Mouse (Mus musculus) hindbrain, embryonic 13.5 days (tissue): ENCODE measurements around the gene Trim9. TPM values are rescaled to one million over a fixed set of nuclear protein-coding genes. Genes with fewer than 3 reads are reported as not detected.

Source experiments
- ATAC-seq: fragments of 200-750 bp; cut with Nextera tagmentation; 2 replicates; pipeline ENCODE4 v1.8.0; 2017; ENCODE audit warnings: moderate TSS enrichment; ENCODE audit not compliant: low FRiP score
- H3K27ac ChIP-seq: fragments of 300-500 bp; sonication (generic); 2 replicates; pipeline ENCODE4 v1.5.1; 2015; ENCODE audit warnings: inconsistent platforms, mild to moderate bottlenecking, moderate library complexity
- H3K27me3 ChIP-seq: fragments of 300-500 bp; sonication (generic); 2 replicates; pipeline ENCODE4 v1.6.1; 2015; ENCODE audit warnings: mild to moderate bottlenecking, inconsistent platforms
- H3K36me3 ChIP-seq: fragments of 300-500 bp; sonication (generic); 2 replicates; pipeline ENCODE4 v1.6.1; 2015; ENCODE audit warnings: mild to moderate bottlenecking, inconsistent platforms
- H3K4me1 ChIP-seq: fragments of 300-500 bp; sonication (generic); replicated peaks from 2 replicates; pipeline ENCODE4 v1.6.1; 2015; ENCODE audit warnings: inconsistent platforms
- H3K4me2 ChIP-seq: fragments of 300-500 bp; sonication (generic); 2 replicates; pipeline ENCODE4 v1.6.1; 2015; ENCODE audit warnings: inconsistent platforms, mild to moderate bottlenecking, moderate library complexity
- H3K4me3 ChIP-seq: fragments of 300-500 bp; sonication (generic); 2 replicates; pipeline ENCODE4 v1.5.1; 2015; ENCODE audit warnings: mild to moderate bottlenecking, inconsistent platforms
- H3K9ac ChIP-seq: fragments of 300-500 bp; sonication (generic); 2 replicates; pipeline ENCODE4 v1.6.1; 2015; ENCODE audit warnings: mild to moderate bottlenecking, inconsistent platforms
- H3K9me3 ChIP-seq: fragments of 300-500 bp; sonication (generic); 2 replicates; pipeline ENCODE4 v1.6.1; 2016; ENCODE audit warnings: inconsistent platforms
- WGBS: fragments of 180-500 bp; shearing (Covaris S2); methylation state at CpG from one replicate; pipeline ENCODE4 v1.1.7; 2015; 5-methylcytosine and 5-hydroxymethylcytosine counted together
- polyA plus RNA-seq: library from polyadenylated mRNA; unstranded; fragments of >200 nt; fragmentation: Nextera tagmentation; extraction: Ambion mirVana; gene quantifications from 2 replicates; pipeline ENCODE4 v1.2.1, GENCODE M21; 2015

Gene Trim9
- polyA plus RNA-seq, 1 experiment from 2014 or later: 57.7 TPM

DNA sequence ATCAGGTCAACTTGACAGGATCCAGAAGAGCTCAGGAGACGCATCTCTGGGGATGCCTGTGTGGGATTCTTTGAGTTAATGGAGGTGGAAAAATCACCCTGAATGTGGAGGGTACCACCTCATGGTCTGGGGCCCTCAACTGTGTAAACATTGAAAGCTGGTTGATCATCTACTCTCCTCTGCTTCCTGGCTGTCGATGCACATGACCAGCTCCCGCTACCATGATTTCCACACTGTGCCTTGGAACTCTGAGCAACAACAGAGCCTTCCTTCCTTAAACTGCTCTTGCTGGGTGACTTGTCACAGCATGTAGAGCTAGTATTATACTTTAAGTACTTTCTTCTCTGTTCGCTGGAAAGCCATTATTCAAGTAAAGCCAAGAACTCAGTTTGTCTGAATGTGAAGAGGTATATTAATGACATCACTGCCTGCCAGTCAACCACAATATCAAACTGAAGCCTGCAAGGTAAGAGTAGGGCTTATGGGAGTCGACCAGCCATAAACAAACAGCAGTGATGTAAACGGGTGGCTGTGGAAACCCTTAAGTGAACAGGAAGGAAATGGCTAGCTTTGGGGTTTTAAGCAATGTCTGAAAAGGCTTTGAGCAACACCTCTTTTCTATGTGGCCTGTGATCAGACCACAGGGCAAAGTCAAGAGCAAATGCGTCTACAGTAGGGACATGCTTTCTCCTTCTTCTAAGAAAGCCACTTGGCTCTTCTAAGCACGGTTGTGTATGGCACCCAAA lies 128.4 kb downstream of the Trim9 start:
- 89% methylated on average over 8 of the region's 8 CpGs for WGBS
- ATAC-seq: no peak
- H3K4me3 ChIP-seq: no peak overlapping the region
- peaks cover 8% of the 10 kb centered on the region for H3K4me1 ChIP-seq
- no peak overlapping the region for H3K27ac ChIP-seq
- H3K9ac ChIP-seq: no peak overlapping the region
- H3K9me3 ChIP-seq: no peaks in the 10 kb centered on the region
- H3K27me3 ChIP-seq: no peaks in the 10 kb centered on the region
- no peak overlapping the region for H3K4me2 ChIP-seq
- H3K36me3 ChIP-seq: no peaks in the 10 kb centered on the region

GRCm38 (mm10) chr12:70216229-70216800 lies 131.1 kb downstream of the Trim9 start:
- no peak for ATAC-seq
- Histone ChIP-seq H3K4me2 (no peak overlapping the region), H3K36me3 (no peaks in the 10 kb centered on the region), H3K9me3 (no peaks in the 10 kb centered on the region), H3K27ac (no peak overlapping the region), H3K4me3 (no peak overlapping the region), H3K27me3 (no peaks in the 10 kb centered on the region), H3K4me1 (peaks cover 8% of the 10 kb centered on the region), H3K9ac (no peak overlapping the region)
- 44% methylated on average over 16 of the region's 16 CpGs for WGBS

DNA sequence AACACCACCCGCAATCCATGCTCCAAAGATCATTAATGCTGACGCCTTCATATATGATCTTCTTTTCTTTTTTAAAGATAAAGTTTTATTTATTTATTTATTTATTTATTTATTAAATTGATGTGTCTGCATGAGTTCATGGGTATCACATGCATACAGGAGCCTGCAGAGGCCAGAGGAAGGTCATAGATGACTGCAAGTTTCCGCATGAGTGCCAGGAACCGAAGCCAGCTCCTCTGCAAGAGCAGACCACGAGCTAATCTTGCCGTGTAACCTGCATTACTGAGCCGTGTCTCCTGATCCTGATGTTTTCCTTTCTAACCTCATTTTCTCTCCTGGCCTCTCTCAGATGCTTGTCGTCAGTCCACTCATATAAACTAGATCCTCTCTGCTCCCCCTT lies 133.1 kb downstream of the Trim9 start:
- 92% methylated on average over 8 of the region's 8 CpGs for WGBS
- no peaks in the 10 kb centered on the region for H3K27me3 ChIP-seq
- H3K4me1 ChIP-seq: peaks cover 8% of the 10 kb centered on the region
- no peaks in the 10 kb centered on the region for H3K9me3 ChIP-seq
- no peak overlapping the region for H3K9ac ChIP-seq
- H3K4me2 ChIP-seq: no peak overlapping the region
- ATAC-seq: no peak
- H3K4me3 ChIP-seq: no peak overlapping the region
- H3K27ac ChIP-seq: no peak overlapping the region
- H3K36me3 ChIP-seq: no peaks in the 10 kb centered on the region

- H3K4me1 ChIP-seq: peaks cover 8% of the 10 kb centered on the region
- ATAC-seq: no peak
- H3K4me2 ChIP-seq: no peak overlapping the region
- H3K36me3 ChIP-seq: no peaks in the 10 kb centered on the region
- H3K9ac ChIP-seq: no peak overlapping the region
- no peaks in the 10 kb centered on the region for H3K27me3 ChIP-seq
- 90% methylated on average over 6 of the region's 6 CpGs for WGBS
- H3K9me3 ChIP-seq: no peaks in the 10 kb centered on the region
- H3K4me3 ChIP-seq: no peak overlapping the region
- H3K27ac ChIP-seq: no peak overlapping the region
These were observed 133.8 kb downstream of the Trim9 start for GRCm38 (mm10) chr12:70213601-70214000.

- no peak overlapping the region for H3K27ac ChIP-seq
- no peaks in the 10 kb centered on the region for H3K27me3 ChIP-seq
- no peaks in the 10 kb centered on the region for H3K9me3 ChIP-seq
- peaks cover 8% of the 10 kb centered on the region for H3K4me1 ChIP-seq
- no peak overlapping the region for H3K4me3 ChIP-seq
- WGBS: 73% methylated on average over 4 of the region's 4 CpGs
- ATAC-seq: no peak
- H3K4me2 ChIP-seq: no peak overlapping the region
- H3K36me3 ChIP-seq: no peaks in the 10 kb centered on the region
- H3K9ac ChIP-seq: no peak overlapping the region
These were observed 134.9 kb downstream of the Trim9 start for GRCm38 (mm10) chr12:70212501-70212900.

GRCm38 (mm10) chr12:70208214-70208613 lies 139.2 kb downstream of the Trim9 start:
- Histone ChIP-seq H3K27me3 (no peaks in the 10 kb centered on the region), H3K27ac (no peak overlapping the region), H3K9ac (no peak overlapping the region), H3K9me3 (no peaks in the 10 kb centered on the region), H3K4me3 (no peak overlapping the region), H3K4me2 (no peak overlapping the region), H3K36me3 (no peaks in the 10 kb centered on the region), H3K4me1 (no peaks in the 10 kb centered on the region)
- 58% methylated on average over 5 of the region's 5 CpGs for WGBS
- ATAC-seq: no peak

GRCm38 (mm10) chr12:70204433-70204832 lies 143.0 kb downstream of the Trim9 start:
- H3K4me2 ChIP-seq: no peak overlapping the region
- H3K4me3 ChIP-seq: no peak overlapping the region
- ATAC-seq: no peak
- H3K9me3 ChIP-seq: no peaks in the 10 kb centered on the region
- no peak overlapping the region for H3K9ac ChIP-seq
- H3K4me1 ChIP-seq: no peaks in the 10 kb centered on the region
- WGBS: 80% methylated on average over 8 of the region's 8 CpGs
- H3K27ac ChIP-seq: no peak overlapping the region
- H3K27me3 ChIP-seq: no peaks in the 10 kb centered on the region
- no peaks in the 10 kb centered on the region for H3K36me3 ChIP-seq

DNA sequence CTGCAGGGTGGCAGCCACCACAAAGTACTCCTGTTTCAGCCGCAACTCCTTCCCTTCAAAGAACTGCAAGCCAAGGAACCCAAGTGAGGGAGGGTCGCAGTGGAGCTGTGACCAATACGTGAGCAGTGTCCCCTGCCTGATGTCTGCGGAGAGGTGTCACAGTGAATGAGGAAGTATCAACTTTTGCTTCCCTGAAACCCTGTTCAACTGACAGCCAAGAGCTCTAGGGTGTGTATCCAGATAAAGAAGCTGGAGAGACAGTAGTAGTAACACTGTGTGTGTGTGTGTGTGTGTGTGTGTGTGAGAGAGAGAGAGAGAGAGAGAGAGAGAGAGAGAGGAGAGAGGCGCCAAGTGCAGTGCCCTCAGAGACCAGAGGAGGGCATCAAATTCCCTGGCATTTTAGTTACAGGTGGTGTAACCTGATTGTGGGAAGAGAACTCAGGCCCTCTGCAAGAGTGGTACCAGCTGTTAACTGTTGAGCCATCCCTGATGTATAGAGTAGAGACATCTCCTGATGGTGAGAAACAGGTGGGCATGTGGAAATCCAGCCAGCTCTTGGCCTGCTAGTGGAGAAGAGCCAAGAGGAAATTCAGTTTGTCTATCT lies 145.4 kb downstream of the Trim9 start:
- WGBS: 70% methylated on average over 5 of the region's 5 CpGs
- H3K27ac ChIP-seq: no peak overlapping the region
- ATAC-seq: no peak

GRCm38 (mm10) chr12:70196341-70196740 lies 151.1 kb downstream of the Trim9 start:
- H3K36me3 ChIP-seq: no peaks in the 10 kb centered on the region
- H3K9me3 ChIP-seq: no peaks in the 10 kb centered on the region
- H3K4me3 ChIP-seq: no peak overlapping the region
- no peak overlapping the region for H3K27ac ChIP-seq
- no peaks in the 10 kb centered on the region for H3K27me3 ChIP-seq
- WGBS: 87% methylated on average over 5 of the region's 5 CpGs
- ATAC-seq: no peak
- H3K9ac ChIP-seq: no peak overlapping the region
- H3K4me2 ChIP-seq: no peak overlapping the region
- H3K4me1 ChIP-seq: peaks cover 8% of the 10 kb centered on the region

More for the DNA sequence above, 145.4 kb downstream of the Trim9 start:
- Histone ChIP-seq H3K4me3 (no peak overlapping the region), H3K4me1 (no peaks in the 10 kb centered on the region), H3K36me3 (no peaks in the 10 kb centered on the region), H3K9me3 (no peaks in the 10 kb centered on the region), H3K9ac (no peak overlapping the region), H3K4me2 (no peak overlapping the region), H3K27me3 (no peaks in the 10 kb centered on the region)

GRCm38 (mm10) chr12:70195426-70195825 lies 152.0 kb downstream of the Trim9 start:
- Histone ChIP-seq H3K9me3 (no peaks in the 10 kb centered on the region), H3K4me2 (no peak overlapping the region), H3K9ac (no peak overlapping the region), H3K4me1 (peaks cover 8% of the 10 kb centered on the region), H3K27ac (no peak overlapping the region), H3K4me3 (no peak overlapping the region), H3K36me3 (no peaks in the 10 kb centered on the region), H3K27me3 (no peaks in the 10 kb centered on the region)
- ATAC-seq: no peak
- 97% methylated on average over 6 of the region's 6 CpGs for WGBS
